Mouse (Mus musculus) ovary, adult 18-20 months (tissue): ENCODE measurements around the gene Utp14a.
"Not testable (repeated sequence)": the region's sequence is repeated elsewhere in the genome, so short reads cannot be mapped to it uniquely, and the experiment has no call there.

Experiments
- DNase-seq: peaks from one replicate; pipeline ENCODE4 v3.0.0; 2022; ENCODE audit warnings: low spot score, mixed read lengths

Utp14a gene

DNA sequence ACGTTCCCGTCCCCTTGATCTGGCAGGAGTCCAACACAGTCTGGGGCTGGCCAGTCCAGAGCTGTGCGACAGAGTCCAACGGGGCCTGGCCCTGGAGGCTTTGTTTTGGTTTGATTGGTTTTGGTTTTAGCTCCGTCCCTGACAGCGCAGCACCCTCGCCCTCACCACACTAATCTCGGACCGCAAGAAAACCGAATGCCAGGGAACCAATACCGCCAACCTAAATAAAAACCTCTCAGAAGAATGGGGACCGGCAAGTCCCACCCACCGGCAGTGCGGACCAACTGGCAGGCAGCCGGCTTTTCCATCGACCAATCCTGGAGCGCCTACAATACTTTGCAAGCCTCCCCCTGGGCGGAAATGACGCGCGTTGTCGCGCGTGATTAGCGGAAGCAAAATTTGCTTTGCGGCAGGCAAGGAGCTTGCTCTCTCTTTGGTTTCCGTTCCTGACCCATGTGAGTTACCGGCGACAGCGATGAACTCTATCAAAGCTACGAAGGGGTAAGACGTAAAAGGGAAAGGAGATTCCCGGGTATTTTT, at the start of gene Utp14a:
Gene Utp14a (plus strand): TSS at position 395 of the 540 bp plus-strand sequence.
- DNase-seq = peak; percentile 93

DNA sequence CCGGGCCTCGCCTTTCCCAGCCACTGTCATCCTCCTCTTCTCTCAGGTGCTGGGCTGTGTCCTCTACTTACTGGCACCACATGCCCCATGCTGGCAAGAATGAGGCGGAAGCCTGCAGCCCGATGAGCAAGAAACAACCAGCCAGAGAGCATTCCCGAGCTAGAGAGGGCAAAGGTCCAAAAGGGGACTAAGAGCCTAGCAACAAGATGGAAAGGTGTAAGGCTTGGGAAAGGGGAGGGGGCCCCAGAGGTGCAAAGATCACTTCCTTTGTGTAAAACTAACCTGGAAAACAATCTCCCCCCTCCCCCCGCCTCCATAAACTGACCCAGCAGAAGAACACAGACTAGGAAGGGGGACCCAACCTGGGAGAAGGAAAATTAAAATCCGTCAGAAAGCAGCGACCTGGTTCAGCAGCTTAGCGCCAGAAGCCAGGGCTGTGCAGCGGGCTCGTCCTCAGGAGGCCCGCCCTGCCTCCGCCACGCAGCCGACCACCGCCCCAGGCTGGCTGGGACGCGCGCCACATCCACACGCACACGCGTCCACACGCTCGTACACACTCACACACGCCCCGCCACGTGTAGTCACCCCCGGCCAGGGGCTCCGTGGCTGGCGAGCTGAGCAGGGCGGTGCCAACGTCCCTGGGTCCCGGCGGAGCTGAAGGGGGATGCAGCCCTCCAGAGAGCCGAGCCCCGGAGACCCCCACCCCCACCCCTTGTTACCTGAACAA, 48.7 kb upstream of the Utp14a start:
- no peak for DNase-seq

DNA sequence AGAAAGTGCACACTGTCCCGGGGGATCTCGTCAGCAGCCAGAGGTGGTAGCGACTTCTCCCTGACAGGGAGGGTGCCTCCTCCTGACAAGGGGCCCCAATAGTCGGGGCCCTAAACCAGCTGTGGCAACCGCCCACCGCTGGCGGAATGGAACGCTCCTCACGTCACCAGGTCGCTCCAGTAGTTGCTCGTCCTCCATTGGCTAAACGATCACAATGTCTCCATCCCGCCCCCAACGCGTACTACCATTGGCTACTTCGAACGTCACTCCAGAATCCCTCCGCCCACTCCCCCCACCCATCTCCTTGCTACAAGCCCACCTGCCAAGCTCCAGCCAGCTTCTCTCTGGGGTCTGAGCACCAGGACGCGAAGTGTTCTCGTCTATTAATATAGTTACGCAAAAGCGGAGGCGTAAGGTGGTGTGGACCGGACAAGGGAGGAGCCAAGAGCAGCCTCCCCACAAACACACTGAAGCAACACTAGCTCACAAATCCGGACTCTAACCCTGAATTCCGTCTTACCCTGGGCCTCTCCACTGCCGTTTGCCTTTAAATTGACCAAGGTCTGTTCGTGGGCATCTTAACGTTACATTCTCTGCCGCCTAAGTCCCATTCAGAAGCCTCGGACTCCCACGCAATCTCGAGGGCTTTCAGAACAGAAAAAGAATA, 48.0 kb upstream of the Utp14a start, which contains the start of gene Zdhhc9:
Gene Zdhhc9 (minus strand): TSS at position 360 of the 667 bp plus-strand sequence.
- DNase-seq = peak; percentile 73

DNA sequence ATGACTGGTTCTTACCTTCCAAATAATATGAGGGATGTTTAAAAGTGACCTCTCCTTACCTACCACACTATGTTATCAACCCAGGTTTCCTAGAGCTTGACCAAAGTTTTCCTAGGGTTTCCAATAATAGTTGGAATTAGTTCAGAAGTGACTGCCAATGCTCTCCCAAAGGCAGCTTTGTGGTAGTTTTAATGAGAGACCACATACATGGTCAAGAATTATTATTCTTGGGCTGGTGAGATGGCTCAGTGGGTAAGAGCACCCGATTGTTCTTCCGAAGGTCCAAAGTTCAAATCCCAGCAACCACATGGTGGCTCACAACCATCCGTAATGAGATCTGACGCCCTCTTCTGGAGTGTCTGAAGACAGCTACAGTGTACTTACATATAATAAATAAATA, 46.9 kb upstream of the Utp14a start:
- DNase-seq = not testable (repeated sequence)

DNA sequence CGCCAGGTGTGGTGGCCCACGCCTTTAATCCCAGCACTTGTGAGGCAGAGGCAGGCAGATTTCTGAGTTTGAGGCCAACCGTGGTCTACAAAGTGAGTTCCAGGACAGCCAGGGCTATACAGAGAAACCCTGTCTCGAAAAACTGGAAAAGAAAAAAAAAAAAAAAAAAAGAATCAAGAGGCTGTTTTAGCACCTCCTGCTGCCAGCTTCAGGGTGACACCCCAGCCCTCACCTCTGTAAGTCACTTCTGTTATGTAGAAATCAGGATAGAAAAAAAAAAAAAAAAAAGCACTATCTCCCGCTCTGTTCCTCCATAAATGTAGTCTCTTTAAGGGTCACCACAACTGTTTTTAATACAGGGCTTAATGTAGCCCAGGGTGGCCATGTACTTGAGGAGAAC, 37.2 kb upstream of the Utp14a start:
- no peak for DNase-seq

DNA sequence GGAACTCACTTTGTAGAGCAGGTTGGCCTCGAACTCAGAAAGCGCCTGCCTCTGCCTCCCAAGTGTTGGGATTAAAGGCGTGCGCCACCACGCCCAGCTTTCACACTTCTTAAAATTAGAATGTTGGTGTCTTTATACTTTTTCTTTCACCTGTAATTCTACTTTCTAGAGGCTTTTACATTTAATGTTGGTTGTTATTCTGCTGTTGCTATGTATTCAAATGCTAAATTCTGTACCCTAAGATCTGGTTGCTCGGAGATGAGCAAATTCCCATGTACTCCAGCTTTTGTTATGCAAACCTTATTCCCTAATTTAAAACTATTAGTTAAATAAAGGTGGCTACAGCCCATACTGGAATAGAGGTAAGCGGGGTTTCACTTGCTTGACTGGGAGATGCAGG, 34.0 kb upstream of the Utp14a start:
- DNase-seq = no peak

DNA sequence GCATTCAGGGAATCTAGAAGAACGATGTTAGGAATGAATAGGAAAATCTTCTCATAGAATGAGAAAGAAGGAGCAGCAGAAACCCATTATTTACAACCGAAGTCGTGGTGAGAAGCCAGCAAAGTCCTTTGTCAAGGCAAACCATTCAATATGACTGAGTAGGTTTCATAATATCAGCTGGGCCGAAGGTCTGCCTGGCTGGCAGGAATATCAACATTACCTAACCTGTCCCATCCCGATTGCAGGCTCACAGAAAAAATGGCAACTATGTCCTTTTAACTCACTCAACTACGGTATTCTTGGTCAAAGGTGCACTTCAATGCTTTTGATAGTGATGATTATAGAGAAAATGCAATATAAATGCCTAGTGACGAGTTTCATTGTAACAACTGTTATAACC, 30.4 kb upstream of the Utp14a start:
- DNase-seq = no peak

DNA sequence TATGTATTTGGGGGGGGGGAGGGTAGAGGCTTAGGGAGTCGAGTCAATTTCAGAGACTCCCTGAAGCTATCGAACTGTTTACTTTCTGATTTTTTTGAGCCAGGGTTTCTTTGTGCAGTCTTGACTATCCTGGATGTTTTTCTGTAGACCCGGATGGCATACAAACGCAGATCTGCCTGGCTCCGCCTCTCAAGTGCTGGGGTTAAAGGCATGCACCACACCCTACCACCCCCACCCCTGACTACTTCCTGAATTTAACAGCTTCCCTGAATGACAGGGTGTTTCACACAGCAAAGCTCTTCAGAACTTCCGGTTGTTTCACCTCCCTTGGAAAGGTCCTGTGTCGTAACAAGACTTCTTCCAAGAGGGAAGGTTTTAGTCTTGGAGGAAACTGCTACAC, 22.2 kb upstream of the Utp14a start:
- no peak for DNase-seq

DNA sequence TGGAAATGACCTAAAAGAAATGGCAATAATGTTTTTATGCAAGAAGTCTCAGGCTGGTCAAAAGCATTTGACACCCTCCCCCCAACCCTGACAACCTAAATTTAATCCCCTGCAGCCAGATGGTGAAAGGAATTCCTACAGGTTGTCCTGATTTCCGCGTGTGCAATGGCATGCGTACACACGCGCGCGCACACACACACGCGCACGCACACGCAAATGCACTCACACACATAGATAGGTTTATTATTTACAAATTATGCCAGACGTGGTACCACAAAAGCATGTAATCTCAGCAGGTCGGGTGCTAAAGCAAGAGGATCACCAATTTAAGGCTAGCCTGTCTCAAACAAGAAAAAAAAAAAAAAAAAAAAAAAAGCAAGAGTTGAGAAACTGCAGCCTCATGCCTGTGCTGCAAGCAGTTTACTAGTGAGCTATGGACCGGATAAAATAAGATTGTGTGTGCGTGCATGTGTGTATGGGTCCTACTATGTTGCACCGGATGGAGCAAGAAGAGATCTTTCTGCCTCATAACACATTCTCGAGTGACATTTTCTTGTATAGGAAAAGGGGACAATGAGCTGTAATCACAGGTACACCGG, 733 bp upstream of the Utp14a start:
- DNase-seq = no peak

DNA sequence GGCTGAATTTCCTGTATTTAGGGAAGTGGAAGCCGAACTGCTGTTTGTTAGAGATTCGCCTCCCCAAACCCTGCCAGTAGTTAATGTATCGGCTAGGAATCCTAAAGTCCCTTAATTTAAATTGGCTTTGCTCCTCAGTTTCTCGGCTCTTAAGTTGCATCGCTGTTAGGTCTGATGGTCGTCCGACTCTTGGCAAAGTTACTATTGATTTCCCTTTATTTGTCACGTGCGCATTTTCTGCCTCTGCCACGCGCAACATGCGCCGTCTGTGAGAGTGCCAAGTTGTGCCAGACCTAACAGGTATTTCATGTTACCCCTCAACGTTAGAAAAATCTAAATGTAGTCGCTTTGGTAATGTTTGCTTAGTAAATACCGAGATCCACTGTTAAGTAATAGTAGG, 349 bp downstream of the Utp14a start:
- no peak for DNase-seq

DNA sequence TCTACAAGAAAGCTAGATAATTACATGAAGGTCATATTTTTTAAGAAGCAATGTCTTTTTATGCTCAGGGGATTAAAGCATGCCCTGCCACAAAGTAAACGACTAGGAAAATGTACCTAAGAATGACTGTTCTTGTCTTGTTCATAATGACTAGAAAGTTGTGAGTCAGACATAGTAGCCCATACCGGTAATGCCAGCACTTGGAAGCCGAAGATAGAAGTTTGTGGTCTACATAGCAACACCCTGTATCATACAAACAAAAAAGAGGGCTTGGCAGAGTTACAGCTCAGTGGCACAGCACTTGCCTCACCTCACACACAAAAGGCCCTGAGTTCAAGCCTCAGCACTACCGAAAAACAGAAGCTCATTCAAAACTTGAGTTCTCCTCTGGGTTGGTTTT, 15.0 kb downstream of the Utp14a start:
- no peak for DNase-seq

DNA sequence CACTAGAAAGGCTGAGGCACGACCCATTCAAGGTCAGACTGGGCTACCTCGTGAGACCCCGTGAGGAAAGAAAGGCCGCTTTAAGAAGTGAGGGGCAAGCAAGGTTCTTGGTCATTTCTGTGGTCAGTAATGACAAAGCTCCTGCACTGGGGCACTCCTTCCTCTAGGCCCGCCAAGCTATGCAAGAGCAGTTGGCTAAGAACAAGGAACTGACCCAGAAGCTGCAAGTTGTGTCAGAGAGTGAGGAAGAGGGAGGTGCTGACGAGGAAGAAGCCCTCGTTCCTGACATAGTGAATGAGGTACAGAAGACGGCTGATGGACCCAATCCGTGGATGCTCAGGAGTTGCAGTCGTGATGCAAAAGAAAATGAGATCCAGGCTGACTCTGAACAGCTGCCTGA, 18.0 kb downstream of the Utp14a start:
- no peak for DNase-seq

DNA sequence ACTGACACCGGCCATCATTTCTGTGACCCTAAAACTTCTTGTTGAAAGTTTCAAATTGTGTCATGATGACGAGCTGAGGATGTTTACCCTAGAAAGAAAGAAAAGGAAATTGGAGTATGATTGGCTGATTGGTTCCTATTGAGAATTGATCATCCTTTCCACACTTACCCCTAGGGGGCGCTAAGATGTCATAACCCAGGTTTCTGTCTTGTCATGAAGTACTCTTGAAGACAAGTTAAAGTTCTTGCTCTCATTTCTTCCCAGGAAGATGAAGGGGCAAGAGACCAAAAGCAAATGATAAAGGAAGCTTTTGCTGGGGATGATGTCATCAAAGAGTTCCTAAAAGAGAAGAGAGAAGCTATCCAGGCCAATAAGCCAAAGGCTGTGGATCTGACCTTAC, 21.4 kb downstream of the Utp14a start:
- DNase-seq = no peak

DNA sequence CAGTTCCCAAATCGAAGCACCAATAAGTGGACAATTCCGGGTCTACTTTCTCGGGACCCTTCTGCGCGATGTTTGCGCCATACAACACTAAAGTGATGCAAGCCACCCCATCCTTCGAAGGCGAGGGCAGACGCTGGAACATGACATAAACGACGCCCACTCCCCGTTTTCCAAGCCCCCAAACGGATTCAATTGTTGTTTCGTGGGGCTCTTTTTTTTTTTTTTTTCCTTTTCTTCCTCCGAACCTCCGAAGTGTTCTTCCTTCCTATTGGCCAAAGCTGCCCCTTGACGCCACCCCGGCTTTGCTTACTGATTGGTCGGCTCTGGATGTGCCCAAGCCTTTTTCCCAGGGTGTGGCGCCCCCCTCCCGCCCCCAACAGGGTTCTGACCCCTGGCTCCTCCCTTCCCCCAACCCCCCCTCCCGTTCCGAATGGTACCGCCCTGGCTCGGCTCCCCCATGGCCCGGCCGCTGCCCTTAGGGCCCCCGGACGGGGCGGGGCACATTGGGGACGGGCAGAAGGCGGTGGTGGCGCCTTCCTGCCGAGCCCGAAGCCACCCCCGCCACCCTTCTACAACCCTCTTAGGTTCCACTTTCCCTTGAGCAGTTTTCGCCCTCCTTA, 27.8 kb downstream of the Utp14a start:
- DNase-seq = peak; percentile 87

DNA sequence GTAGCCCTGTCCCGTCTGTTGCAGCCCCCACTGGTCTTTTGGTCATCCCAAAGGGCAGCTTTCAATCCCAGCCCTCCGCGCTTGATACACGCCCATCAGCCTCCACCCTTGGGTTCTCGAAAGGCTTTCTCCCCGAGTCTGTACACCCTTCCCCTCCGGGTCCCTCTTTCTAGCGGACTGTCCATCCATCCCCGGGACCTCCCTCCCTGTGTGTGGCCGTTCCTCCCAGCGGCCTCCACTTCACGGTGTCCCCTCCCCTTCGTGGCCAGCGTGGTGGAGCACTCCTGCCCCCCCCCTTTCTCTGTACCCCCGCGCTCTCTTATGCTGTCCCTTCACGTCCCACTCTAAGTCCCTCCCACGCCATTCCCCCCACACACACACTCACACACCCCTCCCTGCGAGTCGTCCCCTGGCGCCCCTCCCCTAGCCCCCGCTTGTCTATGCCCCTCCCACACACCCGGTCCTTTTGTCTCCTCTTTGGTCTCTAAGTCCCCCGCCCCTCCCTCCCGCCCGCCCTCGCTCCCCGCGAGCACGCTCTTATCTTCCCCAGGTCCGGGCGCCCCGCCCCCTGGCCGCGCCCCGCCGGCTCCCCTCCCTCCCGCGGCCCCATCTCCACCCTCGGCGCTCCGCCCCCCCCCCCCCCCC, 28.5 kb downstream of the Utp14a start:
- DNase-seq = peak; percentile 82

DNA sequence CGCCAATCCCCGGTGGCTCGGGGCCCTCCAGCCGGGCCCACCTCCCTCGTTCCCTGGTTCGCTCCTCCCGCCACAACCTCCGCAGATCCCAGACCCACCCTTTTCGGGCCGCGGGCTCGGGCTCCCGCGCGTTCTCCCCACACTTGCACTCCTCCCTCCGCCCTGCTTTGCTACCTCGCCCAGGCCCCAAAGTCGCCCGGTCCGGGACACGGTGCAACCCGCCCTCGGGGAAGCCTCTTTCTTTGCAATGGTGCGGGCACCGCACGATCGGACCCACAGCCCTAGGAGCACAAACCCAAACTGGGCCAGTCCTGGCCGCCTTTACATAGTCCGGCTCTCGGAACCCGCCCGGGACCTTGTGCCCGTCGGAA, 29.0 kb downstream of the Utp14a start:
- peak; percentile 54 for DNase-seq

DNA sequence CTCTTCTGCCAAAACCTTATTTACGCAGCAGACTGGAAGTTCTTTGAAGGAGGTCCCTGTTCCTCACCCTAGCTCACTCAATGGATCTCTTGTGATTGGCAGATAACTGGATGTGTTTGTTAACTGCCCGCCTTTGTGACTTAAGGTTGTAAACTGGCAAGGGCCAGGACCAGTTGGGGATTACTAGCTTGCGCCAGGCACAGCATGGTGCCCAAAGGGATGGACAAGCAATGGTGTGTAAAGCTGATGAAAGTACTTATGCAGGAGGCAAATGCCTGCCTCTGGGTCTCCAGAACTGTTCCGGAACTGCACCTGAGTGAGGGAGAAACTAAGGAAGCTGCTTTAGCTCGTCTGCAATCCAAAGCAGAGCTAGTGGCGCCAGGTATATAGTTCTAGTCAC, 29.8 kb downstream of the Utp14a start:
- no peak for DNase-seq

DNA sequence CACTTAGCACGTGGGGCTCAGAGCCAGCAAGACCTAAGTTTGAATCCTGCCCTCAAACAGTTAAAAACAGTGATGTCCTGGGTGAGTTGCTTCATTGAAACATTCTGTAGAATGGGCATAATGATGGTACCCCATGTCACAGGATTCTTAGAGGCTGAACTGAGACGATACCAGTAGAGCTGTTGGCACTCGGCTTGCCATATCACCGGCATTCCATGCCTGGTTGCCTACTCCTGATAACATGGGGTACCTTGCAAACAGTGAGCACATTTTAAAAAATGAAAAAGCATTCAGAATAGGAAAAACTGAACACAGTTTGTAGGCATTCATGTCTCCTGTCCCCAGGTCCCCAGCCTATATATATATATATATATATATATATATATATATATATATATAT, 31.3 kb downstream of the Utp14a start:
- DNase-seq = no peak

DNA sequence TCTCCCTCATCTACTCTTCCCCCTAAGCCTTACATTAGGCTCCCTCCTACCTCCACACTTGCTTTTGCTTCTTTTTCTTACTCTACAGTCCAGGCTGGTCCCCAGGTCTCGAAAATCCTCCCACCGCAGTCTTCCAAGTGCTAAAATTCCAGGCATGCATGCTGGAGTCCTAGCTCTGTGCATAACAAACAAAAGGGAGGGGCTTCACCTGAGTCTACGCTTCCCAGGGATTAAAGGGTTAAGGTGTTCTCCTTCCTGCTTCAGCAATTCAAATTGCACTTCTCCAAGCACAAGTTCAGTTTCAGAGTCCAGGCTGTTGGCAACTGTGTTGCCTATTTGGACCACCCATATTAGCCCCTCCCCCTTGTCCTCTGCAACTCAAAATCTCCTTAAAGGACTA, 34.8 kb downstream of the Utp14a start:
- no peak for DNase-seq

DNA sequence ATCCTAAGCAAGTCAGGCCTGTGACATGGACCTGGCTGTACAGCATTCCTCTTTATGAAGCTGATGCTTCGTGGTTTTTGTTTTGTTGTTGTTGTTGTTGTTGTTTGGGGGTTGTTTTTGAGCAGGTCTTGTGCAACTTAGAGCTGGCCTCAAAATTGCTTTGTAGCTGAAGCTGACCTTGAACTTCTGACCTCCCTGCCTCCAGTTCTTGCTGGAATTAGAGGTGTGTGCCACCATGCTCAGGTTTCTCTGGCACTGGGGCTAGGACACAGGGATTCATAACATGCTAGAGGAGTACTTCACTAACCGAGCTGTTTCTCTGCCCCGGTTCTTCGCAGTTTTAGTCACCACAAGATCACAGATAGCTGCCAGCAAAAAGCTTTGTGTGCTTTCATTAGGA, 48.7 kb downstream of the Utp14a start:
- DNase-seq = no peak

DNA sequence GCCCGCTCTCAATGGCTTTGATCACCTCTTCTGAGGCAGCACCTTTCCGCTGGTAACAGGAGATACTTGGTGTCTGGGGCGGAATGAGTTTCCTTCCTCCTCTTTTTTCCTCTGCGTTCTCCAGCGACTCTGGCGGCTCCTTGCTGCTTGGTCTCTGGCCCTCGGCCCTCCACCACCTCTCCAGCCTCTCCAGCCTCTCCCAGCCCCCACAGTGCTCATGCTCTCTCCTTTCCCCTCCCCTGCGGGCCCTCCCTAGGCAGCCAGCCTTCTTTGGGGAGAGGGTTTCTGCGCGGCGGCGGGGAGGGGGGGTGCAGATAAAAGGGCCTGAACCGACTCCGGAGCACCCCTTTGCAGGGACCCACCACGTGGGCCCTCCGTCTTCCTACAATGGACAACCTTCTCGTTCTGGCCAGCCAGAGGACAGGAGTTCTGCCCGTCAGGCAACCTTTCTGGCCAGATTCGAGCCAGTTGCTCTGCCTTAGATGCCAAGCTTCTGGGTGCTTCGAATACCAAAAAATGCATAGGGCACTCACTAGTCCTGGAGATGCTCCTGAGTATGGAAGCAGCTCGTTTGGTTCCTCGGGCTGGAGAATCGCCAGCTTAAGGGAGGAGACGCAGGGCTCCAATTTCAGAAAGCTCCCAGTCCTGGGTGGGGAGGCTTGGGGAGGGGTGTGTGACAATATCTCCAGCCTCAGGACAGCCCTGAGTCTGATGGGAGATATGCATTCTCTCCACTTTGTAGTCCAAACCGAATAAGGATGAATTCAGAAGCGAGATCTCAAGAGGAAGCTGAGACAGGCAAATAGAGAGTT, 54.2 kb downstream of the Utp14a start:
- no peak for DNase-seq
